Mouse (Mus musculus) spleen, postnatal 0 days (tissue): ENCODE measurements around the gene Mlx. TPM values are rescaled to one million over a fixed set of nuclear protein-coding genes. Genes with fewer than 3 reads are reported as not detected.

Source experiments
- polyA plus RNA-seq: library from polyadenylated mRNA; unstranded; fragments of >200 nt; fragmentation: Nextera tagmentation; extraction: Ambion mirVana; gene quantifications from 2 replicates; pipeline ENCODE4 v1.2.1, GENCODE M21; 2015

Mlx gene
- 26.4 and 29.6 TPM in 2 replicates for polyA plus RNA-seq

GRCm38 (mm10) chr11:101086756-101087681 is at the start of gene Mlx:
Gene Mlx (plus strand): TSS chr11:101087277.

GRCm38 (mm10) chr11:101069391-101070188 is 17.5 kb upstream of the Mlx start, which contains the start of gene Naglu:
Gene Naglu (plus strand): TSS chr11:101070012.

GRCm38 (mm10) chr11:101078121-101078520 is 9.0 kb upstream of the Mlx start, which contains the start of gene Hsd17b1:
Gene Hsd17b1 (plus strand): TSS chr11:101078411.

GRCm38 (mm10) chr11:101082208-101083082 is 4.6 kb upstream of the Mlx start, which contains the start of gene Coasy:
Gene Coasy (plus strand): TSS chr11:101082565.

DNA sequence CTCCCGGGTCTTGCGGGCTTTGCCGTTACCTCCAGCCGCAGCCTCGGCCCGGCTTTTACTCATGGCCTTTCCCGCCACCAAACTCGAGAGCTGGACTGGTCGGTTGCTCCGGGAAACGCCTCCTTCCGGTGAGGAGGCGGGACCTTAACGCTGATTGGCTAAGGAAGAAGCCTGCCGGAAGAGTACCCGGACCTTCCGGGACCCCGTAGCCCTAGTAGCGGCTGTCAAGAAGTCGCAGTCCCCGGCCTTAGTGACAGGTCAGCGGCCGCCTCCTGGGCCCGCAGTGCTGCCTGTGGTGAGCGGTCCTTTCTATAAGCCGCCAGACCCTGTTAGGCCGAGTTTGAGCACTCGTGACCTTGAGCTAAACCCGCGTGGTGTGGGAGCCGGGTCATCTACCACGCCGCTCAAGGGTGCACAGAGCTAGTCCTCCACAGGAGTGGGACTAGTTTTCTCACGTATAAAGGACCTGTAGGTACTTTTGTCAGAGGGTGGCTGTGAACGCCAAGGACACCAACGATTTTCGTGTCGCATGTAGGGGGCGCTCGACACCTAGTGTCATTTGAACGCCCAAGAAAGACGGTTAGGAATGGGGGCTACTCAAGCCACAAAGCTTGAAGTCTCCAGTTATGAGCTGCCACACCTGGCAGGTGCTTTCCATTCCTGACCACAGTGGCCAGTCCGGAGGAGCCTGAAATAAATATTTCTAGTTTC is 8.4 kb downstream of the Mlx start, which contains the start of gene Psmc3ip:
Psmc3ip (minus strand) TSS at position 123 of the 711 bp plus-strand sequence.

GRCm38 (mm10) chr11:101119761-101120544 is 32.9 kb downstream of the Mlx start, which contains the start of the genes Retreg3 and Tubg1:
Gene Retreg3 (minus strand): TSS chr11:101119893.
Gene Tubg1 (plus strand): TSS chr11:101119938.

Other genes with a start within 250 kb of the Mlx start
- 24.3 and 28.0 TPM in 2 replicates for gene Stat5b, start 236.6 kb upstream of the Mlx start, polyA plus RNA-seq
- 17.4 and 18.3 TPM in 2 replicates for gene Stat5a, start 227.9 kb upstream of the Mlx start, polyA plus RNA-seq
- 34.4 and 39.7 TPM in 2 replicates for gene Stat3, start 147.7 kb upstream of the Mlx start, polyA plus RNA-seq
- gene Cavin1, start 116.4 kb upstream of the Mlx start, polyA plus RNA-seq: 119 and 141 TPM in 2 replicates
- gene Atp6v0a1, start 77.8 kb upstream of the Mlx start, polyA plus RNA-seq: 47.9 and 54.7 TPM in 2 replicates
- gene Naglu, start 17.3 kb upstream of the Mlx start, polyA plus RNA-seq: 7.7 and 10.1 TPM in 2 replicates
- gene Hsd17b1, start 8.9 kb upstream of the Mlx start, polyA plus RNA-seq: 0.38 and 0.65 TPM in 2 replicates
- 19.0 and 20.6 TPM in 2 replicates for gene Coasy, start 4.7 kb upstream of the Mlx start, polyA plus RNA-seq
- gene Psmc3ip, start 8.2 kb downstream of the Mlx start, polyA plus RNA-seq: 24.3 and 24.8 TPM in 2 replicates
- 11.8 and 12.3 TPM in 2 replicates for gene Retreg3, start 32.6 kb downstream of the Mlx start, polyA plus RNA-seq
- 33.1 and 39.4 TPM in 2 replicates for gene Tubg1, start 32.7 kb downstream of the Mlx start, polyA plus RNA-seq
- 0.66 and 1.2 TPM in 2 replicates for gene Tubg2, start 68.6 kb downstream of the Mlx start, polyA plus RNA-seq
- gene Cntnap1, start 83.2 kb downstream of the Mlx start, polyA plus RNA-seq: 0.18 and 0.65 TPM in 2 replicates
- gene Plekhh3, start 84.1 kb downstream of the Mlx start, polyA plus RNA-seq: 2.9 and 4.0 TPM in 2 replicates
- 0.15 and 0.16 TPM in 2 replicates for gene Ccr10, start 88.2 kb downstream of the Mlx start, polyA plus RNA-seq
- 9.0 and 10.7 TPM in 2 replicates for gene Ezh1, start 139.2 kb downstream of the Mlx start, polyA plus RNA-seq
- gene Ramp2, start 158.8 kb downstream of the Mlx start, polyA plus RNA-seq: 77.1 and 98.8 TPM in 2 replicates
- gene Vps25, start 166.4 kb downstream of the Mlx start, polyA plus RNA-seq: 92.3 and 92.9 TPM in 2 replicates
- 4.0 and 5.7 TPM in 2 replicates for gene Wnk4, start 173.3 kb downstream of the Mlx start, polyA plus RNA-seq
- 0.61 and 0.88 TPM in 2 replicates for gene Cntd1, start 191.7 kb downstream of the Mlx start, polyA plus RNA-seq
- gene Coa3, start 191.8 kb downstream of the Mlx start, polyA plus RNA-seq: 103 and 105 TPM in 2 replicates
- 104 and 112 TPM in 2 replicates for gene Becn1, start 215.0 kb downstream of the Mlx start, polyA plus RNA-seq
- 134 and 137 TPM in 2 replicates for gene Psme3, start 228.9 kb downstream of the Mlx start, polyA plus RNA-seq
- gene Aoc2, start 237.8 kb downstream of the Mlx start, polyA plus RNA-seq: 1.8 and 2.0 TPM in 2 replicates
- gene Aoc3, start 243.3 kb downstream of the Mlx start, polyA plus RNA-seq: 0.78 and 0.86 TPM in 2 replicates